In the genomic region with DNA sequence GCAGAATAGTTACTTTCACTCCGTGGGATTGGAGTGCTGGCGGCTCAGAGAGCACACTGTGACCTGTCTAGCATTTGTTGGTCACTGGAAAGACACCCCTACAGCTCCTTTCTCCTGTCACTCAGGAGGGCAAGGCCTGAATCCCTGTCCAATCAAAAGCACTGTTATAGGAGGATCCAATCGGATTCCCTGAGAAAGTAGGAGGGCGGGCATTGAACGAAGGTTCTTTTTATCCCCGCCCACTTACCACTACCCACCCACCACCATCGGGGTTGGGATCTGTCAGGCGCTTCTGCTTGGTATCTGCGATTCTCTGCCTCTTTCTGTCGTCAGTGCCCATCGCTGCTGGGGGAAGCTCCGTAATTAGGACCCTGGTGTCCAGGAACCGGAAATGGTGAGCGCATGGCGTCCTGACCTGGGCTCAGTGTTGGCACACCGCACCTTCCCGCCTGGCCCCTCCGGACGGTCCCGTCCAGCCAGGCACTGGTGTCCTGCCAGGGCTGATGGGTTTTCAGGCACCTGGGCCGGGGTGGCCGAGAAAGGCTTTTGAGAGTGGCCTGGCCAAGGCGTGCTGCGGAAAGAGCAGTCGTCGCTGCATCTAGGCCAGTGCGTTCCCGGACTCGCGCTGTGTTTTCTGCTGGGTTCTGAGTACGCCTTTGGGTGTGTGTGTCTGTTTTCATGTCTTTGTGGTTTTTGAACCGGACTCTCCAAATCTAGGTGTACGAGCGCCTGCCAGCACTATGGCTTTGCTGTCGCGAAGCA, we compare ENCODE assay signal across 8 mouse cellular contexts. TPM values are rescaled to one million over a fixed set of nuclear protein-coding genes. Genes with fewer than 3 reads are reported as not detected.
DNase-seq lines count a peak whose midpoint lies in the region; ATAC-seq lines count a peak whose summit lies in the region.

No protein-coding gene starts in this region.

- no peaks in the 10 kb centered on the region for H3K9me3 ChIP-seq in hindbrain, embryonic 15.5 days

- H3K36me3 ChIP-seq in hindbrain, embryonic 15.5 days = peaks cover 10% of the 10 kb centered on the region; the same call in 1 of the 2 replicates

- H3K27me3 ChIP-seq in hindbrain, embryonic 15.5 days = no peaks in the 10 kb centered on the region

- peak overlapping the region; percentile 69 for H3K4me2 ChIP-seq in hindbrain, embryonic 15.5 days

- H3K4me1 ChIP-seq in hindbrain, embryonic 15.5 days (replicated peaks) = peaks cover 33% of the 10 kb centered on the region

- whole genome bisulfite sequencing in hindbrain, embryonic 15.5 days = 1% methylated on average over 36 of the region's 36 CpGs

- ATAC-seq in common myeloid progenitor, adult 5-6 weeks (replicated peaks; ENCODE audit: low read depth, poor library complexity, severe bottlenecking) = peak; percentile 98
- peak; percentile 99 for ATAC-seq in hindbrain, embryonic 15.5 days (ENCODE audit: low FRiP score, low read depth)

- DNase-seq in adipocyte (ENCODE audit: low spot score) = peak; percentile 92
- peak; percentile 92 for DNase-seq in gastrocnemius, adult 18-20 months (ENCODE audit: low spot score)
- peak; percentile 86 for DNase-seq in layer of hippocampus, postnatal 36 days
- peak; percentile 95 for DNase-seq in lung, postnatal 25 days (ENCODE audit: low spot score)
- DNase-seq in retina, adult 2 months (ENCODE audit: low read depth, low spot score) = peak; percentile 88
- peak; percentile 10 for DNase-seq in thymus, postnatal 4 days

- H3K9ac ChIP-seq in hindbrain, embryonic 15.5 days = peak overlapping the region; percentile 94

- peak overlapping the region; percentile 87 for H3K27ac ChIP-seq in hindbrain, embryonic 15.5 days (replicated peaks)

- peak overlapping the region; percentile 82 for H3K4me3 ChIP-seq in hindbrain, embryonic 15.5 days

RNA-seq across cellular contexts. Expression of a gene that starts 36.5 kb away (rescaled TPM):
- total RNA-seq in common myeloid progenitor, adult 5-6 weeks (2017) = not detected in 2 replicates
- not detected for total RNA-seq in gastrocnemius, adult 18-20 months (2021)
- polyA plus RNA-seq in hindbrain, embryonic 15.5 days (2015; fragmentation: Nextera tagmentation; extraction: Ambion mirVana) = not detected in 2 replicates
- total RNA-seq in layer of hippocampus, postnatal 36 days (2021) = not detected

Comparison
In these comparisons a context has a peak if more than half of its experiments do, and no peak if none do; other contexts are left out.
1. Peak in every context shown above with its lines: DNase-seq, ATAC-seq, H3K4me3 ChIP-seq and H3K27ac ChIP-seq.
2. DNase-seq: peak in every context shown above with its lines; median percentile 95 in lung, postnatal 25 days; 92 in adipocyte; 92 in gastrocnemius, adult 18-20 months; 88 in retina, adult 2 months; 86 in layer of hippocampus, postnatal 36 days; 10 in thymus, postnatal 4 days.